Mouse (Mus musculus): Measurements from ENCODE around the gene Skap1.

DNA sequence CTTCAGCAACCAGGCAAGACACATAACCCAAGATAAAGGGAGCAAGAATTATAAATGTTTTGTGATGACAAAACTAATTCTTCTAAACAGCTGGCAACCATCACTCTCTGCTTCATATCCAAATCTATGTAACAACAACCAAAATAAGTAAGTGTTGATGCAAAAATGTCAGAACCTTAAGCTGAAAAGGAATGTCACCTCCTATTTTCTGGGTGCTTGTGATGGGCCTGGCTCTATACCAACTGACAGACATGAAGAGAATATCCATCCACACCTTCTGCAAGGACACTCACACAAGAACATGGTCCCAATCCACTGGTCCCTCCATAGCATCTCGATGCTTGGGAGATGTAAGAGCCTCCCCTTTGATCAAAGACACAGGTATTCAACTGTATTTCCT is 194.0 kb downstream of the Skap1 start:
- no peak for TF ChIP-seq NANOG (IDR thresholded peaks at IDR 0.05; ENCODE audit: borderline replicate concordance, low read length)
- no peak for TF ChIP-seq CTCF (conservative IDR thresholded peaks at IDR 0.05; ENCODE audit: low read length)

Data from E14TG2a.4 (cell line).